Mouse (Mus musculus) embryonic facial prominence, embryonic 13.5 days (tissue): Measurements from ENCODE around the gene Drosha. TPM values are rescaled to one million over a fixed set of nuclear protein-coding genes. Genes with fewer than 3 reads are reported as not detected.
"Not testable (repeated sequence)": the region's sequence is repeated elsewhere in the genome, so short reads cannot be mapped to it uniquely, and the experiment has no call there.

Experiments used
- ATAC-seq: fragments of 200-750 bp; cut with Nextera tagmentation; 2 replicates; pipeline ENCODE4 v1.8.0; 2017; ENCODE audit warnings: low read depth; ENCODE audit not compliant: insufficient number of reproducible peaks, insufficient read depth, low FRiP score, low TSS enrichment
- H3K27ac ChIP-seq: fragments of 300-500 bp; sonication (generic); 2 replicates; pipeline ENCODE4 v1.5.1; 2015; ENCODE audit warnings: moderate library complexity, mild to moderate bottlenecking, inconsistent platforms
- H3K27me3 ChIP-seq: fragments of 300-500 bp; sonication (generic); 2 replicates; pipeline ENCODE4 v1.6.1; 2015; ENCODE audit warnings: mild to moderate bottlenecking, inconsistent platforms
- H3K36me3 ChIP-seq: fragments of 300-500 bp; sonication (generic); 2 replicates; pipeline ENCODE4 v1.6.1; 2015; ENCODE audit warnings: mild to moderate bottlenecking, inconsistent platforms
- H3K4me1 ChIP-seq: fragments of 300-500 bp; sonication (generic); 2 replicates; pipeline ENCODE4 v1.6.1; 2015; ENCODE audit warnings: inconsistent platforms
- H3K4me2 ChIP-seq: fragments of 300-500 bp; sonication (generic); 2 replicates; pipeline ENCODE4 v1.6.1; 2015; ENCODE audit warnings: moderate library complexity, mild to moderate bottlenecking, inconsistent platforms
- H3K4me3 ChIP-seq: fragments of 300-500 bp; sonication (generic); 2 replicates; pipeline ENCODE4 v1.5.1; 2015; ENCODE audit warnings: mild to moderate bottlenecking, inconsistent platforms
- H3K9ac ChIP-seq: fragments of 300-500 bp; sonication (generic); 2 replicates; pipeline ENCODE4 v1.6.1; 2015; ENCODE audit warnings: mild to moderate bottlenecking, inconsistent platforms
- H3K9me3 ChIP-seq: fragments of 300-500 bp; sonication (generic); 2 replicates; pipeline ENCODE4 v1.6.1; 2016; ENCODE audit warnings: inconsistent platforms
- WGBS: fragments of 180-500 bp; shearing (Covaris S2); methylation state at CpG from one replicate; pipeline ENCODE4 v1.1.7; 2015; ENCODE audit warnings: mixed read lengths; 5-methylcytosine and 5-hydroxymethylcytosine counted together
- polyA plus RNA-seq: library from polyadenylated mRNA; unstranded; fragments of >200 nt; fragmentation: Nextera tagmentation; extraction: Ambion mirVana; gene quantifications from 2 replicates; pipeline ENCODE4 v1.2.1, GENCODE M21; 2015

Gene Drosha
- polyA plus RNA-seq, 1 experiment from 2014 or later, result 46.5 TPM

GRCm38 (mm10) chr15:12919326-12919966 lies 94.8 kb downstream of the Drosha start:
- H3K36me3 ChIP-seq, result peaks cover 80% of the 10 kb centered on the region

GRCm38 (mm10) chr15:12919967-12920870 lies 95.6 kb downstream of the Drosha start:
- Histone ChIP-seq H3K9ac (no peak overlapping the region), H3K4me2 (no peak overlapping the region), H3K4me3 (no peak overlapping the region), H3K27me3 (no peaks in the 10 kb centered on the region), H3K27ac (no peak overlapping the region), H3K4me1 (peaks cover 3% of the 10 kb centered on the region; the same call in 1 of the 2 replicates), H3K9me3 (no peaks in the 10 kb centered on the region), H3K36me3 (peaks cover 85% of the 10 kb centered on the region)
- ATAC-seq, result no peak
- 92% methylated on average over 24 of the region's 24 CpGs for WGBS

More at GRCm38 (mm10) chr15:12919326-12919966, 94.8 kb downstream of the Drosha start:
- not testable (repeated sequence) for H3K4me3 ChIP-seq, H3K9ac ChIP-seq, H3K9me3 ChIP-seq, H3K27ac ChIP-seq, H3K4me2 ChIP-seq, H3K27me3 ChIP-seq, H3K4me1 ChIP-seq, ATAC-seq
- 91% methylated on average over 11 of the region's 11 CpGs for WGBS

- ATAC-seq, result no peak
- Histone ChIP-seq H3K27ac (0 out of 2 replicates have a peak overlapping the region, but pooled peaks have one; percentile 16), H3K9me3 (no peaks in the 10 kb centered on the region), H3K27me3 (no peaks in the 10 kb centered on the region), H3K4me1 (peaks cover 3% of the 10 kb centered on the region; the same call in 1 of the 2 replicates), H3K36me3 (peaks cover 85% of the 10 kb centered on the region), H3K9ac (no peak overlapping the region), H3K4me3 (no peak overlapping the region), H3K4me2 (no peak overlapping the region)
- 88% methylated on average over 6 of the region's 6 CpGs for WGBS
Measured at GRCm38 (mm10) chr15:12921901-12922300, 97.3 kb downstream of the Drosha start.

GRCm38 (mm10) chr15:12923826-12924225 lies 99.2 kb downstream of the Drosha start:
- H3K36me3 ChIP-seq, result peaks cover 77% of the 10 kb centered on the region

GRCm38 (mm10) chr15:12931481-12931880 lies 106.9 kb downstream of the Drosha start:
- Histone ChIP-seq H3K4me1 (no peaks in the 10 kb centered on the region), H3K9me3 (no peaks in the 10 kb centered on the region), H3K36me3 (peaks cover 67% of the 10 kb centered on the region), H3K4me2 (no peak overlapping the region), H3K4me3 (no peak overlapping the region), H3K27ac (no peak overlapping the region), H3K9ac (no peak overlapping the region), H3K27me3 (no peaks in the 10 kb centered on the region)
- no peak for ATAC-seq
- WGBS, result 82% methylated on average over 5 of the region's 5 CpGs

More at GRCm38 (mm10) chr15:12923826-12924225, 99.2 kb downstream of the Drosha start:
- H3K9me3 ChIP-seq, result no peaks in the 10 kb centered on the region
- H3K4me2 ChIP-seq, result no peak overlapping the region
- H3K4me3 ChIP-seq, result no peak overlapping the region
- H3K4me1 ChIP-seq, result peaks cover 3% of the 10 kb centered on the region; the same call in 1 of the 2 replicates
- no peaks in the 10 kb centered on the region for H3K27me3 ChIP-seq
- no peak overlapping the region for H3K9ac ChIP-seq
- no peak overlapping the region for H3K27ac ChIP-seq
- WGBS, result 95% methylated on average over 6 of the region's 6 CpGs
- ATAC-seq, result no peak

GRCm38 (mm10) chr15:12936217-12936732 lies 111.7 kb downstream of the Drosha start:
- Histone ChIP-seq H3K9me3 (no peaks in the 10 kb centered on the region), H3K27ac (no peak overlapping the region), H3K4me1 (no peaks in the 10 kb centered on the region), H3K27me3 (no peaks in the 10 kb centered on the region), H3K4me3 (no peak overlapping the region), H3K36me3 (peaks cover 30% of the 10 kb centered on the region), H3K4me2 (no peak overlapping the region), H3K9ac (no peak overlapping the region)
- ATAC-seq, result no peak
- WGBS, result 95% methylated on average over 10 of the region's 10 CpGs

- not testable (repeated sequence) for ATAC-seq, H3K9ac ChIP-seq, H3K4me3 ChIP-seq, H3K9me3 ChIP-seq, H3K4me1 ChIP-seq, H3K27ac ChIP-seq, H3K4me2 ChIP-seq, H3K27me3 ChIP-seq
- H3K36me3 ChIP-seq, result peaks cover 25% of the 10 kb centered on the region
- WGBS, result 82% methylated on average over 3 of the region's 3 CpGs
Measured at GRCm38 (mm10) chr15:12937326-12937725, 112.7 kb downstream of the Drosha start.

- no peaks in the 10 kb centered on the region for H3K27me3 ChIP-seq
- H3K4me3 ChIP-seq, result no peak overlapping the region
- H3K9me3 ChIP-seq, result no peaks in the 10 kb centered on the region
- peaks cover 6% of the 10 kb centered on the region for H3K36me3 ChIP-seq
- no peak overlapping the region for H3K4me2 ChIP-seq
- H3K9ac ChIP-seq, result no peak overlapping the region
- no peak for ATAC-seq
- 0 out of 2 replicates have a peak, but pooled peaks cover 5% of the 10 kb centered on the region for H3K4me1 ChIP-seq
- 64% methylated on average over 9 of the region's 9 CpGs for WGBS
- H3K27ac ChIP-seq, result no peak overlapping the region
Measured at GRCm38 (mm10) chr15:12941106-12941505, 116.5 kb downstream of the Drosha start.

- 0 out of 2 replicates have a peak, but pooled peaks cover 5% of the 10 kb centered on the region for H3K4me1 ChIP-seq
- no peaks in the 10 kb centered on the region for H3K36me3 ChIP-seq
- ATAC-seq, result no peak
- no peaks in the 10 kb centered on the region for H3K9me3 ChIP-seq
- no peak overlapping the region for H3K27ac ChIP-seq
- 52% methylated on average over 14 of the region's 14 CpGs for WGBS
- no peak overlapping the region for H3K4me3 ChIP-seq
- no peak overlapping the region for H3K9ac ChIP-seq
- H3K27me3 ChIP-seq, result no peaks in the 10 kb centered on the region
- H3K4me2 ChIP-seq, result no peak overlapping the region
Measured at GRCm38 (mm10) chr15:12941651-12942180, 117.1 kb downstream of the Drosha start.

GRCm38 (mm10) chr15:12942424-12942823 lies 117.8 kb downstream of the Drosha start:
- Histone ChIP-seq H3K9ac (no peak overlapping the region), H3K9me3 (no peaks in the 10 kb centered on the region), H3K4me3 (no peak overlapping the region), H3K27ac (no peak overlapping the region), H3K27me3 (no peaks in the 10 kb centered on the region), H3K36me3 (no peaks in the 10 kb centered on the region), H3K4me1 (0 out of 2 replicates have a peak, but pooled peaks cover 5% of the 10 kb centered on the region), H3K4me2 (no peak overlapping the region)
- ATAC-seq, result no peak
- WGBS, result 87% methylated on average over 4 of the region's 4 CpGs

GRCm38 (mm10) chr15:12958051-12958450 lies 133.4 kb downstream of the Drosha start:
- no peak for ATAC-seq
- Histone ChIP-seq H3K9me3 (peaks cover 10% of the 10 kb centered on the region; the same call in 1 of the 2 replicates), H3K27ac (no peak overlapping the region), H3K4me1 (no peaks in the 10 kb centered on the region), H3K9ac (no peak overlapping the region), H3K36me3 (no peaks in the 10 kb centered on the region), H3K4me3 (no peak overlapping the region), H3K27me3 (no peaks in the 10 kb centered on the region), H3K4me2 (no peak overlapping the region)
- WGBS, result 82% methylated on average over 5 of the region's 5 CpGs
